Mouse (Mus musculus) spleen, adult 18-20 months (tissue): ENCODE results near the gene Zfp143.
"Not testable (repeated sequence)": the region's sequence is repeated elsewhere in the genome, so short reads cannot be mapped to it uniquely, and the experiment has no call there.

ENCODE experiments used
- DNase-seq, 2 experiments: peaks; one replicate each; pipeline ENCODE4 v3.0.0; 2022; ENCODE audit warnings: mixed read lengths in 2 of 2

Zfp143 gene

GRCm38 (mm10) chr7:110061199-110061751, at the start of gene Zfp143:
Gene Zfp143 (plus strand): TSS chr7:110061217.
- peak; percentile 99 to 100 for DNase-seq

GRCm38 (mm10) chr7:110011417-110011816, 49.6 kb upstream of the Zfp143 start:
- no peak for DNase-seq

DNA sequence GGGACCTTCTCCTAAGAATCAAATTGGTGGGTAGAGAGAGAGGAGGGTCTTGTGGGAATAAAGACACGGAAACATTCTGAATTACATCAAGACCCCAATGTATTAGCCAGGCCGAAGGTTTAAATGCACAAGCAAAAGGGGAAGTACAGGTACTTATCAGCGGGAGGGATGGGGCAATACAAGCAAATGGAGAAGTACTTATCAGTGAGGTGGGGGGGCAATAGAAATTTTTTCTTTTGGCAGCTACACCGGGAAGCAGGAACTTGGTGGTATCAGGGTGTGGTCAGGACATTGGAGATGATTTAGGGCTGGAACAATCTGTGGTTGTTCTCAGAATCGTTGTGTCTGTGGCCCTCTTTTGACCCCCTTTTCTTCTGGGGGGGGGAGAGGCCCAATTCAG, 46.7 kb upstream of the Zfp143 start:
- DNase-seq = no peak

DNA sequence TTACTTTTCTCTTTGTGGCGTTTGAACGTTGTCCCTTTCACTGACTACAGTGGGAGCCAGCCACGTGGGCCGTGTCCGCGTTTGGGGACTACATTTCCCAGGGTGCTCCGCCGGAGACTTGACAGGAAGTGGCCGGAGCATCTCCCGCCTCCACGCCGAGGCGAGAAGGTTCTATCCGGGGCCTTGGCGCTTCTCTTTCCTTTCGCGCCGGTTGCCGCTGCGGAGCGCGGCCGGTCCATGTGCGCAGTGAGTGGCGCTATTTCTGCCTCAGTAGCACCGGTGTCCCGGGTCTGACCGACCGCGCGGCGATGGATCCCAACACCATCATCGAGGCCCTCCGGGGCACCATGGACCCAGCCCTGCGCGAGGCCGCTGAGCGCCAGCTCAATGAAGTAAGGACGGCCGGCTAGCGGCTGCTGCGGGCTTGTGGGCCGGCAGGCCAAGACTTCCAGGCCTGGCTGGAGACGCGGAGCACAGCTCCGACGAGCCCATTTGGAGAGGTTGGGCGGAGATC, 42.8 kb upstream of the Zfp143 start, which contains the start of gene Ipo7:
Gene Ipo7 (plus strand): TSS at position 158 of the 514 bp plus-strand sequence.
- DNase-seq = peak; percentile 80 to 87

GRCm38 (mm10) chr7:110018631-110019482, 42.2 kb upstream of the Zfp143 start:
- peak; percentile 24 to 38 for DNase-seq

GRCm38 (mm10) chr7:110023553-110023952, 37.5 kb upstream of the Zfp143 start:
- DNase-seq = no peak

DNA sequence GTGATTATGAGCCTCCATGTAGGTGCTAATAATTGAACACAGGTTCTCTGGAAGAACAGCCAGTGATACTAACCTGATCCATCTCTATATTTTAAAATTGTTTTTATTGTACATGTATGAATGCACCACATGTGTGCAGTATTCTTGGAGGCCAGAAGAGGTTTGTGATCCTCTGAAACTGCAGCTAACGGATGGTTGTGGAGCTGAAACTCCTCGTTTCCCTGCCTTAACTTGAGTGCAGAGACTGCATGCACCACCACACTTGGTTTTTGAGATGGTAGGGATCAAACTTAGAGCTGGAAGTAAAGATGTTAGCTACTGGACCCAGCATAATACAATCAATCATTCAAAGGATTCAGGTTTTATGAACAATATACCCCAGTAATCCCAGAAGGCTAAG, 34.4 kb upstream of the Zfp143 start:
- no peak for DNase-seq

- no peak for DNase-seq
These were observed 32.2 kb upstream of the Zfp143 start for GRCm38 (mm10) chr7:110028826-110029225.

- no peak for DNase-seq
These were observed 30.7 kb upstream of the Zfp143 start for GRCm38 (mm10) chr7:110030342-110030741.

- not testable (repeated sequence) for DNase-seq
These were observed 3.3 kb upstream of the Zfp143 start for GRCm38 (mm10) chr7:110057723-110058122.

- no peak for DNase-seq
These were observed 1.8 kb upstream of the Zfp143 start for GRCm38 (mm10) chr7:110059092-110059785.

DNA sequence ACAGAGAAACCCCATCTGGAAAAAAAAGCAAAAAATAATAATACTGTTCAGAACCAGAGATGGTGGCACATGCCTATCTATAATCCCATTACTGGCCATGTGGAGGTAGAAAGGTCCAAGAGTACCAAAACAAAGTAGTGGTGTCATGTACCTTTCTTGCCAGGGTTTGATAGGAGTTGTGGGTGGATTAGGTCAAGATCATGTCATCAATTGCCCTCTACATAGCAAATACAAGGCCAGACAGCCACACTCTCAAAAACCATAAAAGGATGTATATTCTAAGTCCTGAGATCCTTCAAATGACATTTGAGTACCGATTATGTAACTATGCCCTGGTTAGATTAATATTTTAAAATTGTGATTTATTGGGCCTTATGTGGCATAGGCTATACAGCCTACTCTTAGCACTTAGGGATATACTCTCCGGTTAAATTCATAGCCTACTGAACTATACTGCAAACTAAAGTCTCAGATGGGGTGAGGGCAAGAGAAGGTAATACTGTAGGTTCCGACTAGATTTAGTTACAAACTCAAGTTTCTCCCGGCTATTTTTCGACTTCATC, 830 bp upstream of the Zfp143 start:
- DNase-seq = no peak

DNA sequence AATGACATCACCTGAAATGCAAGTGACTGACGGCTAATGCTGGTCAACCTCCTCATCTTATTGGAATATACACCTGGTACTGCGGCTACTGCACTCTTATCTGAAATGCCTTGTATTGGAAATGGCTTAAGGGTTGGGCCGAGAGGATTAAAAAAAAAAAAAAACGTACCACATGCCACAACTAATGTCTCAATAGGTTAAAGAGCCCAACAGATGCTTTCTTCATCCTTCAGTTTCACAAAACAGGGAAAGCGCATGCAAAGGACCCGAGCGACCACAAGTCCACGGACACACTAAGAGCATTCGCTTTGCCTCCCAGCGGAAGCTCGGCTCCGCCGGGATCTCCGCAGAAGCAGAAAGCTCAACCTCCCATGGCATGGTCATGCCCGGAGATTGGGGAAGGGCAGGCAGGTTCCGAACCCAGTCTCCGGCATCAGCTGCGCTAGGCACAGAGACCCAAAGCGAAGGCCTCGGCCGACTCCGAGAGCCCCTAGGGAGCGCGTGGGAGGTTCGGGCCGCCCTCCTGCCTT, 283 bp upstream of the Zfp143 start:
- DNase-seq = no peak

GRCm38 (mm10) chr7:110061752-110062273, 796 bp downstream of the Zfp143 start:
- peak; percentile 74 to 79 for DNase-seq

GRCm38 (mm10) chr7:110063731-110064130, 2.7 kb downstream of the Zfp143 start:
- no peak for DNase-seq

- DNase-seq = no peak
These were observed 8.1 kb downstream of the Zfp143 start for GRCm38 (mm10) chr7:110069070-110069469.

- DNase-seq = no peak
These were observed 17.2 kb downstream of the Zfp143 start for GRCm38 (mm10) chr7:110078168-110078567.

DNA sequence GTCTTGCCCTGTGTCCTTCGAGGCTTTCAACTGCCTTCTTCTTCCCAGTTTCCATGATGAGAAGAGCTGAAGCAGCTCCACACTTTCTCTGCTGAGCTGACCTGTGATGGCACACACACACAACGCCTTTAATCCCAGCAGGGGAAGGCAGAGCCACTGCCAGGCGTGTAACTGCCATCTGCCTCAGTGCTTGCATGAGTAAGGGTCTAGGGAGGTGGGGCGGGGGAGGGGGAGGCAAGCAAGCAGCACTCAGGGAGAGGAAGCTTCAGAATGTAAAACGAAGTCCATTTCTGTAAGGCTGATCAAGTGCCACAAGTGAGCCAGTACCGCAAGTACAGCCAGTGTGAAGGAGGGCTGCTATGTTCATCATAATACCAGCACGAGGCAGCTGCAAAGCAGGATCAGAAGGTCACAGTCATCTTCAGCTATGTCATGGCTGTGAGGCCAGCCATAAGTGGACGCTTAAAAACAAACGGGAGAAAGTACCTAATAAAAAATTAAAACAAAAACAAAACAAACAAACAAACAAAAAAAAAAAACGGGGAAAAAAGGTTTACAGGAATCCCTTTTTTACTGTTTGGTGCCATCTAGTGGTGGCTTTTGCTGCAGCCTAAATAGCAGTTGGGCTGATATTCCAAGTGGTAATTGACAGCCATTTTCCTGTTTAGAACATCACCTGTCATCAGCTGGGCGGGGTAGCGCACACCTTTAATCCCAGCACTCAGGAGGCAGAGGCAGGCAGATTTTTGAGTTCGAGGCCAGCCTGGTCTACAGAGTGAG, 22.6 kb downstream of the Zfp143 start:
- DNase-seq = peak in 1 of 2 experiments; percentile 32

DNA sequence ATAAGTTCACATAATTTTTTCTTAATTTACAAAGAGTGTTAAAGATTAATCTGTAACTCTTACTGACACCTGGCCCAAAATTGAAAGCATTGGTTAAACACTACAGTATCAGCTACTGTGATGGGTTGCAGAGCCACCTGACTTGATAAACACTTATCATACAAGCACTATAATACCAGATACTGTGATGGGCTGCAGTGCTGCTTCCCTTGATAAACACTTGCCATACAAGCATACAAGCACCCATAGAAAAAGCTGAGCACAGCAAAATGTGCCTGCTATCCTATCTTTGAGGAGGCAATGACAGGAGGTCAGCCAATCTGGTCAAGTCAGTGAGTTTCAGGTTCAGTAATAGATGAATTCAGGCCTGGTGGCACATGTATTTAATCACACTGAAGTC, 24.2 kb downstream of the Zfp143 start:
- DNase-seq = no peak

GRCm38 (mm10) chr7:110087914-110088313, 26.9 kb downstream of the Zfp143 start:
- no peak for DNase-seq

GRCm38 (mm10) chr7:110091670-110092069, 30.7 kb downstream of the Zfp143 start:
- DNase-seq = no peak

DNA sequence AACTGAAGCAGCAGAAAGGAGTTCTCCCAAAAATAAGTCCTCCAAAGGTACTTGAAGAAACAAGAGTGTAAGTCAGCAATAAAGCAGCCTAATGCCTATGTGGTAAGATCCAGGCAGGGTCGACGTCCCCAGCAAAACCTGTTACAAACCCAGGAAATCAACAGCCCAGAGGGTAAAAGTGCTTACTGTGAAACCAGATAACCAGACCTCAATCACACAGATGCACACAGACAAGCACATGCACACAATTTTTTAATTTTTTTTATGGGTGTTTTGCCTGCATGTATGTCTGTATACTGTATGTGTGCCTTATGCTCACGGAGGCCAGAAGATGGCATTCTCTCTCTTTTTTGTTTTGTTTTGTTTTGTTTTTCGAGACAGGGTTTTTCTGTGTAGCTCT, 35.3 kb downstream of the Zfp143 start:
- DNase-seq = no peak
